Mouse (Mus musculus): ENCODE measurements around the gene Rnf5. TPM values are rescaled to one million over a fixed set of nuclear protein-coding genes. Genes with fewer than 3 reads are reported as not detected.

The Rnf5 gene
- total RNA-seq, 4 experiments from 2014 or later: 72.6 to 101 (median 84.6) TPM

- DNase-seq: no peak
Measured at GRCm38 (mm10) chr17:34631647-34632046, 28.2 kb upstream of the Rnf5 start.

GRCm38 (mm10) chr17:34630761-34631301 lies 27.3 kb upstream of the Rnf5 start:
- DNase-seq: no peak

DNA sequence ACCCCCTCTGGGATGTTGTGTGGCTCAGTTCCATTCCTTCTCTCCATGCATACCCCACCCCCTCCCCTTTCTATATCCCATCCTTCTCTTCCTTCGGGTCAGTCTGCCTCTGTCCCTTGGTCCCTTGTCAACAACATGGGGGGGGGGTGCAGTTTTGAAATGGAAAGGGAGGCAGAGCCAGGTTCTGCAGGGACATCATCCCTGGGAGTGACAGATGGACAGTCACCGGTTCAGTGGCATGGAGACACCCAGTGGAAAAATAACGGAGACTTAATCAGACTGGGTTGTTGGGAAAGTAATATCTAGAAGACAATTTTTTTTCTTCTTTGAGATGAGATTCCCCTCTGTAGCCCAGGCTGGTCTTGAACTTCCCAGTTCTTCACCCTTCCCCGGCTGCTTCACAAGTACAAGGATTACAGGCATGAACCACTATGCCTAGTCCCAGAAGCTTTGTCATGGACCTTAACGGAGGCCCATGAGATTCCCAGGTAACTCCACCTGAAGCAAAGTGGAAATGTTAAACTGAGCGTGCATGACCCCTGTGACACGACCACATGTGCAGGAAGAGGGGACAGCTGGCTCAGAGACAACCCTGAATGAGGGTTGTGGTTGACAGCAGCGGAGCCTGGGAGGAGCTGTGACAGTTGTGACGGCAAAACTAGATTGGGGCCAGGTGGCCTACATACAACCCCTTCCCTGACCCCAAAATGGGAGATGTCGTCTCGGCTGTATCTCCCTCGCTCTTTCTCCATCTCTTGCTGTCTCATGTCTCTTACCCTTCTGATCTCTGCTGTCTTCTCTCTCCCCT lies 26.5 kb upstream of the Rnf5 start:
- no peak for DNase-seq

DNA sequence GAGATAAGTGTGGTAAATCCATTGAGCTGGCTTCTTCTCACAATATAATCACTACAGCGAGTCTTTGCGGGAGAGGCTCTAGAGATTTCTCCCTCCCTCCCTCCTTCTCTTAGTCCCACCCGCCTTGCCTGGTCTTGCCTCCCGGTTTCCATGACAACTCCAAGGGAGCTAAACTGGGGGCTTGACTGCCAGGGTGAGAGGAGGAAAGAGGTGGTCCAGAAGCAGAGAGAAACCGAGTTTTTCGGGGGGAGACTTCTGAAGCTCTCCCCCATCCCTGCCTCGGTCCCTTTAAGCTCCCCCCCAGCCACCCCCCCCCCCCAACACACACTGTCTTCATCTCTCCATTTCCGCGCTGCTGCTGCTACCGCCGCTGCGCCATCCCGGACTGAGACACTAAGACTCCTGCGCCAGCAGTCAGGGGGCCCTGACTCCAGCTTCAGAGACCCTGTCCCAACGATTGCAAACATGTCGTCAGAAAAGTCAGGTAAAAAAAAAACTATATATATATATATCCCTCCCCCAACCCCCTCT lies 25.8 kb upstream of the Rnf5 start, which contains the start of gene Prrt1:
Gene Prrt1 (plus strand): TSS at position 313 of the 531 bp plus-strand sequence.
- DNase-seq: no peak

GRCm38 (mm10) chr17:34628644-34628967 lies 25.1 kb upstream of the Rnf5 start:
- DNase-seq: no peak

GRCm38 (mm10) chr17:34627943-34628643 lies 24.6 kb upstream of the Rnf5 start, which contains the start of gene Ppt2:
TSS of gene Ppt2 (minus strand) at chr17:34628510.
- no peak for DNase-seq

GRCm38 (mm10) chr17:34627093-34627942 lies 23.8 kb upstream of the Rnf5 start:
- DNase-seq: peak; percentile 89

GRCm38 (mm10) chr17:34626773-34627092 lies 23.2 kb upstream of the Rnf5 start:
- no peak for DNase-seq

GRCm38 (mm10) chr17:34626062-34626772 lies 22.7 kb upstream of the Rnf5 start:
- DNase-seq: no peak

DNA sequence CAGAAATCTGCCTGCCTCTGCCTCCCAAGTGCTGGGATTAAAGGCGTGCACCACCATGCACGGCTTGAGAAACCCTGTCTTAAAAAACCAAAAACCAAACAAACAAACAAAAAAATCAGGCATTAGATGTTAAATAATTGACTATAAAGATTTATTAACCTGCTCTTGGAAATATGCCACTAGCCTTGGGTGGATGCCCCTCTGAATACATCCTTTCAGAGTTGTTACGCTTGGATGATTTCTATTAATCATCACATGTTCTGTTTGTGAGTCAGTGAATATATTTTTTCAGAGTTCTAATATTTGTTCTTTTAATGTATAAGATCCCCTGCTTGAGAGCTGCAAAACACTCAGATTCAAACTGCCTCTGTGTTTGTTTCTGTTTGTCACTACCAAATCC lies 21.5 kb upstream of the Rnf5 start:
- DNase-seq: no peak

DNA sequence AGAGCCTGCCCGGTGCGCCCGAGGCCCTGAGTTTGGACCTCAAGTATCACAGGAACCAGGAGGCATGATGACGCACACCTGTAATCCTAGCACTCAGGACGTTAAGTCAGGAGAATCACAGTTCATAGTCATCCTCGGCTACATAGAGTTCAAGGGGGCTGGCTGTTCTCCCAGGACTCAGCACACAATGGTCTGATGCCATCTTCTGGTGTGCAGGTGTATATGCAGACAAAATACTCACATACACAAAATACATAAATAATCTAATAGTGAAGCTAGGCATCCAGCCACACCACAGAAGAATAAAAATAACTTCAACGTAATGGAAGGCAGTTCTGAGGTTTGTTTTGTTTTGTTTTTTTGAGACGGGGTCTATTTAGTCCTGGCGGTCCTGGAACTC lies 19.7 kb upstream of the Rnf5 start:
- DNase-seq: no peak

DNA sequence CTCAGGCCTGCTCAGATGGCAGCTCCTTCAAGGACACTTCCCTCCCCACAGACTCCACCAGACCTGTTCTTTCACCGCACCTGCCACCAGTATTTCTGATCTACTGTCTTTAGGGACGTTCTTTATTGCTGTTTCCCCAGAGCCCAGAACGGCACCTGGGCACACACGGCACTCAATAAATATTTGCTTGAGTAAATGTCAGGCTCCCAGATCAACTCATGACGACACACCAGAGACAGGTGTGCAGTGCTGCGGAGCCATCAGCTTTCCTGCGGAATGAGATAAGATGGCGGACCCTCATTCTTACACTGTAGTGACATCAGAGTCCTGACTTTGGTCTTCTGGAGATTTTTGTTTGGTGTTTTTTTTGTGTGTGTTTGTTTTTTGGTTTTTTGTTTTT lies 17.5 kb upstream of the Rnf5 start:
- DNase-seq: no peak

DNA sequence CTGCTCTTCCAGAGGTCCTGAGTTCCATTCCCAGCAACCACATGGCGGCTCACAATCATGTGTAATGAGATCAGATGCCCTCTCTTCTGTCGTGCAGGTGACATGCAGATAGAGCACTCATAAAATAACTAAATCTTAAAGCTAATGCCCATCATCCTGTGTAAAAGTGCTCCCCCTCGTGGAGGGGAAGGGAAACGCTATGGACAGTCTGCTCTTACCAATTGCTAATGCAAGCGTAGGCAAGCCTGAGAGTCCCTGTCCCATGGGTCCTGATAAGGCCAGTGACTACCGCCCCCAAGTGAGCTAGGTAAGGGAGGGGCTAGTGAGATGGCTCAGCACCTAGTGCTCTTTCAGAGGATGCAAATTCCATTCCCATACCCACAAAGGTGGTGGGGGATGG lies 15.5 kb upstream of the Rnf5 start:
- no peak for DNase-seq

GRCm38 (mm10) chr17:34615871-34616270 lies 12.4 kb upstream of the Rnf5 start, which contains the start of gene Egfl8:
TSS of gene Egfl8 (minus strand) at chr17:34615971.
- no peak for DNase-seq

- no peak for DNase-seq
Measured at GRCm38 (mm10) chr17:34613830-34614229, 10.3 kb upstream of the Rnf5 start.

- no peak for DNase-seq
Measured at GRCm38 (mm10) chr17:34613054-34613645, 9.7 kb upstream of the Rnf5 start.

DNA sequence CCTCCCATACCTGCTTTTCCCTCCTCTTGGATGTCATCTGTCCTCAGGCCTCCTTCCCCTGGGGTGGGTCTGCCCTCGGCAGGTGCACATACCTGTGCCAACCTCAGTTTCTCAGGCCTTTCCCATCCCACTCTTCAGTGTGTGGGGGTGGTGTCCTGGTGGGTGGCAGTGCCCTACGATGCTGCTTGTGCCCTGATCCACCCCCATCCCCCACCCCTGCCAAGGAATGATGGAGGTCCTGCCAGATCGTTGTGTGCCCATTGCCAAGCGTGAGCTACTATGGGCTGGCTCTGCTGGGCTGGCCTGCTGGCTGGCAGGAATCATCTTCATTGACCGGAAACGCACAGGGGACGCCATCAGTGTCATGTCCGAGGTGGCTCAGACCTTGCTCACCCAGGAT lies 7.6 kb upstream of the Rnf5 start:
- DNase-seq: no peak

GRCm38 (mm10) chr17:34607997-34608396 lies 4.5 kb upstream of the Rnf5 start:
- no peak for DNase-seq

- DNase-seq: no peak
Measured at GRCm38 (mm10) chr17:34606186-34607039, 2.9 kb upstream of the Rnf5 start.

- peak; percentile 96 for DNase-seq
Measured at GRCm38 (mm10) chr17:34605609-34606008, 2.1 kb upstream of the Rnf5 start.

Measured in adrenal gland, adult 8-10 months (tissue).